Mouse (Mus musculus): ENCODE measurements around the gene Nkx2-5. TPM values are rescaled to one million over a fixed set of nuclear protein-coding genes. Genes with fewer than 3 reads are reported as not detected.
A peak's percentile ranks its signal among the peaks of the same experiment; 100 is the strongest.

Gene Nkx2-5
- total RNA-seq, 1 experiment from 2014 or later = not detected

- no peak for ATAC-seq (replicated peaks in 1 of 2; ENCODE audit: insufficient read depth in 1 of 2, low FRiP score in 2 of 2, low TSS enrichment in 1 of 2, low read depth in 1 of 2, poor library complexity in 2 of 2, severe bottlenecking in 2 of 2)
Measured at GRCm38 (mm10) chr17:26840922-26841731, 3.7 kb downstream of the Nkx2-5 start.

- ATAC-seq (replicated peaks in 1 of 2; ENCODE audit: insufficient read depth in 1 of 2, low FRiP score in 2 of 2, low TSS enrichment in 1 of 2, low read depth in 1 of 2, poor library complexity in 2 of 2, severe bottlenecking in 2 of 2) = no peak
Measured at GRCm38 (mm10) chr17:26840439-26840780, 4.4 kb downstream of the Nkx2-5 start.

GRCm38 (mm10) chr17:26839718-26840438, 4.9 kb downstream of the Nkx2-5 start:
- no peak for ATAC-seq (replicated peaks in 1 of 2; ENCODE audit: insufficient read depth in 1 of 2, low FRiP score in 2 of 2, low TSS enrichment in 1 of 2, low read depth in 1 of 2, poor library complexity in 2 of 2, severe bottlenecking in 2 of 2)

GRCm38 (mm10) chr17:26838911-26839717, 5.7 kb downstream of the Nkx2-5 start:
- no peak for ATAC-seq (replicated peaks in 1 of 2; ENCODE audit: insufficient read depth in 1 of 2, low FRiP score in 2 of 2, low TSS enrichment in 1 of 2, low read depth in 1 of 2, poor library complexity in 2 of 2, severe bottlenecking in 2 of 2)

GRCm38 (mm10) chr17:26838191-26838910, 6.5 kb downstream of the Nkx2-5 start:
- ATAC-seq (replicated peaks in 1 of 2; ENCODE audit: insufficient read depth in 1 of 2, low FRiP score in 2 of 2, low TSS enrichment in 1 of 2, low read depth in 1 of 2, poor library complexity in 2 of 2, severe bottlenecking in 2 of 2) = no peak

GRCm38 (mm10) chr17:26837546-26837985, 7.2 kb downstream of the Nkx2-5 start:
- no peak for ATAC-seq (replicated peaks in 1 of 2; ENCODE audit: insufficient read depth in 1 of 2, low FRiP score in 2 of 2, low TSS enrichment in 1 of 2, low read depth in 1 of 2, poor library complexity in 2 of 2, severe bottlenecking in 2 of 2)

GRCm38 (mm10) chr17:26836786-26837545, 7.8 kb downstream of the Nkx2-5 start:
- no peak for ATAC-seq (replicated peaks in 1 of 2; ENCODE audit: insufficient read depth in 1 of 2, low FRiP score in 2 of 2, low TSS enrichment in 1 of 2, low read depth in 1 of 2, poor library complexity in 2 of 2, severe bottlenecking in 2 of 2)

- ATAC-seq (replicated peaks in 1 of 2; ENCODE audit: insufficient read depth in 1 of 2, low FRiP score in 2 of 2, low TSS enrichment in 1 of 2, low read depth in 1 of 2, poor library complexity in 2 of 2, severe bottlenecking in 2 of 2) = no peak
Measured at GRCm38 (mm10) chr17:26836377-26836776, 8.4 kb downstream of the Nkx2-5 start.

GRCm38 (mm10) chr17:26835956-26836355, 8.9 kb downstream of the Nkx2-5 start:
- ATAC-seq (replicated peaks in 1 of 2; ENCODE audit: insufficient read depth in 1 of 2, low FRiP score in 2 of 2, low TSS enrichment in 1 of 2, low read depth in 1 of 2, poor library complexity in 2 of 2, severe bottlenecking in 2 of 2) = no peak

GRCm38 (mm10) chr17:26834966-26835755, 9.6 kb downstream of the Nkx2-5 start:
- ATAC-seq (replicated peaks in 1 of 2; ENCODE audit: insufficient read depth in 1 of 2, low FRiP score in 2 of 2, low TSS enrichment in 1 of 2, low read depth in 1 of 2, poor library complexity in 2 of 2, severe bottlenecking in 2 of 2) = no peak

- no peak for ATAC-seq (replicated peaks in 1 of 2; ENCODE audit: insufficient read depth in 1 of 2, low FRiP score in 2 of 2, low TSS enrichment in 1 of 2, low read depth in 1 of 2, poor library complexity in 2 of 2, severe bottlenecking in 2 of 2)
Measured at GRCm38 (mm10) chr17:26834302-26834965, 10.4 kb downstream of the Nkx2-5 start.

- no peak for ATAC-seq (replicated peaks in 1 of 2; ENCODE audit: insufficient read depth in 1 of 2, low FRiP score in 2 of 2, low TSS enrichment in 1 of 2, low read depth in 1 of 2, poor library complexity in 2 of 2, severe bottlenecking in 2 of 2)
Measured at GRCm38 (mm10) chr17:26833806-26834205, 11.0 kb downstream of the Nkx2-5 start.

- ATAC-seq (replicated peaks in 1 of 2; ENCODE audit: insufficient read depth in 1 of 2, low FRiP score in 2 of 2, low TSS enrichment in 1 of 2, low read depth in 1 of 2, poor library complexity in 2 of 2, severe bottlenecking in 2 of 2) = no peak
Measured at GRCm38 (mm10) chr17:26826131-26826530, 18.7 kb downstream of the Nkx2-5 start.

- ATAC-seq (replicated peaks in 1 of 2; ENCODE audit: insufficient read depth in 1 of 2, low FRiP score in 2 of 2, low TSS enrichment in 1 of 2, low read depth in 1 of 2, poor library complexity in 2 of 2, severe bottlenecking in 2 of 2) = no peak
Measured at GRCm38 (mm10) chr17:26817776-26818175, 27.0 kb downstream of the Nkx2-5 start.

- peak in 1 of 2 experiments; percentile 36; a peak in 1 of 4 replicates for ATAC-seq (replicated peaks in 1 of 2; ENCODE audit: insufficient read depth in 1 of 2, low FRiP score in 2 of 2, low TSS enrichment in 1 of 2, low read depth in 1 of 2, poor library complexity in 2 of 2, severe bottlenecking in 2 of 2)
Measured at GRCm38 (mm10) chr17:26816810-26817209, 28.0 kb downstream of the Nkx2-5 start.
